Mouse (Mus musculus) MEL (cell line): Measurements from ENCODE around the gene Akr1a1. TPM values are rescaled to one million over a fixed set of nuclear protein-coding genes. Genes with fewer than 3 reads are reported as not detected.

Source experiments
- DNase-seq: peaks from one replicate; pipeline ENCODE4 v3.0.0; 2011; ENCODE audit warnings: low read depth, low spot score
- H3K27ac ChIP-seq: 2 replicates; pipeline ENCODE4 v1.5.1; 2012; ENCODE audit warnings: low read depth, mild to moderate bottlenecking, control low read depth, low read length, moderate library complexity; ENCODE audit not compliant: control insufficient read depth
- H3K27me3 ChIP-seq, 2 experiments: fragments of 150-350 bp in 1 of 2; sonication (generic) in 1 of 2; 2 replicates each; pipeline ENCODE4 v1.6.1; 2012; ENCODE audit warnings: low read length in 2 of 2, mild to moderate bottlenecking in 2 of 2, improper control_type of control experiment in 1 of 2, moderate library complexity in 1 of 2; ENCODE audit not compliant: insufficient read depth in 2 of 2, control insufficient read depth in 1 of 2
- H3K36me3 ChIP-seq, 2 experiments: 2 replicates each; pipeline ENCODE4 v1.6.1; 2012 to 2014; ENCODE audit warnings: low read length in 2 of 2, improper control_type of control experiment in 1 of 2, inconsistent platforms in 1 of 2, mild to moderate bottlenecking in 1 of 2; ENCODE audit not compliant: insufficient read depth in 2 of 2, control insufficient read depth in 1 of 2
- H3K4me1 ChIP-seq, 2 experiments: fragments of 150-350 bp in 1 of 2; sonication (generic) in 1 of 2; 2 replicates each; pipeline ENCODE4 v1.6.1; 2012; ENCODE audit warnings: low read length in 2 of 2, improper control_type of control experiment in 1 of 2, mild to moderate bottlenecking in 1 of 2; ENCODE audit not compliant: insufficient read depth in 2 of 2, control insufficient read depth in 1 of 2
- H3K4me3 ChIP-seq, 2 experiments: fragments of 150-350 bp in 1 of 2; sonication (generic) in 1 of 2; 2 replicates each; pipeline ENCODE4 v1.5.1; 2012; ENCODE audit warnings: low read depth in 2 of 2, low read length in 2 of 2, mild to moderate bottlenecking in 2 of 2, moderate library complexity in 2 of 2, control low read depth in 1 of 2, improper control_type of control experiment in 1 of 2; ENCODE audit not compliant: control insufficient read depth in 1 of 2, insufficient read depth in 1 of 2
- H3K79me2 ChIP-seq: 2 replicates; pipeline ENCODE4 v1.6.1; 2012; ENCODE audit warnings: mild to moderate bottlenecking, low read length, moderate library complexity; ENCODE audit not compliant: control insufficient read depth, poor library complexity, insufficient read depth
- H3K9ac ChIP-seq: 2 replicates; pipeline ENCODE4 v1.6.1; 2012; ENCODE audit warnings: low read depth, mild to moderate bottlenecking, control low read depth, low read length, moderate library complexity; ENCODE audit not compliant: control insufficient read depth, poor library complexity, severe bottlenecking
- H3K9me3 ChIP-seq: fragments of 150-350 bp; sonication (generic); replicated peaks from 2 replicates; pipeline ENCODE4 v1.6.1; 2012; ENCODE audit warnings: mild to moderate bottlenecking, low read length, improper control_type of control experiment, moderate library complexity; ENCODE audit not compliant: insufficient read depth
- BHLHE40 ChIP-seq: IDR thresholded peaks from 2 replicates; pipeline ENCODE4 v1.6.1; 2012; ENCODE audit warnings: low read depth, mild to moderate bottlenecking, inconsistent platforms, low read length, improper control_type of control experiment, borderline replicate concordance
- CHD1 ChIP-seq: IDR thresholded peaks from 2 replicates; pipeline ENCODE4 v1.6.1; 2012; ENCODE audit warnings: low read depth, mild to moderate bottlenecking, inconsistent platforms, low read length, improper control_type of control experiment
- CHD2 ChIP-seq: IDR thresholded peaks from 2 replicates; pipeline ENCODE4 v1.6.1; 2011; ENCODE audit warnings: low read length, improper control_type of control experiment
- E2F4 ChIP-seq: IDR thresholded peaks from 2 replicates; pipeline ENCODE4 v1.6.1; 2011; ENCODE audit warnings: low read depth, low read length, improper control_type of control experiment, borderline replicate concordance
- EP300 ChIP-seq, 2 experiments: IDR thresholded peaks; 2 replicates each; pipeline ENCODE4 v1.6.1; 2011; ENCODE audit warnings: improper control_type of control experiment in 2 of 2, low read length in 2 of 2, low read depth in 1 of 2, mild to moderate bottlenecking in 1 of 2
- ETS1 ChIP-seq: IDR thresholded peaks from 2 replicates; pipeline ENCODE4 v1.6.1; 2012; ENCODE audit warnings: low read depth, mild to moderate bottlenecking, inconsistent platforms, low read length, improper control_type of control experiment, moderate library complexity
- GATA1 ChIP-seq: IDR thresholded peaks from 2 replicates; pipeline ENCODE4 v1.6.1; 2011; ENCODE audit warnings: low read depth, low read length, improper control_type of control experiment
- HCFC1 ChIP-seq: IDR thresholded peaks from 2 replicates; pipeline ENCODE4 v1.6.1; 2012; ENCODE audit warnings: low read depth, mild to moderate bottlenecking, inconsistent platforms, low read length, improper control_type of control experiment, moderate library complexity
- KAT2A ChIP-seq: conservative IDR thresholded peaks from 2 replicates; pipeline ENCODE4 v1.6.1; 2012; ENCODE audit warnings: low read depth, low read length, improper control_type of control experiment, inconsistent platforms
- MXI1 ChIP-seq: IDR thresholded peaks from 2 replicates; pipeline ENCODE4 v1.6.1; 2011; ENCODE audit warnings: mild to moderate bottlenecking, low read depth, low read length, improper control_type of control experiment
- NELFE ChIP-seq: IDR thresholded peaks from 2 replicates; pipeline ENCODE4 v1.6.1; 2011; ENCODE audit warnings: low read depth, low read length, improper control_type of control experiment
- NRF1 ChIP-seq: IDR thresholded peaks from 2 replicates; pipeline ENCODE4 v1.6.1; 2014; ENCODE audit warnings: low read depth, mild to moderate bottlenecking, inconsistent platforms, low read length, improper control_type of control experiment, moderate library complexity; ENCODE audit not compliant: poor library complexity, insufficient read depth, severe bottlenecking
- POLR2AphosphoS2 ChIP-seq: IDR thresholded peaks from 2 replicates; pipeline ENCODE4 v1.6.1; 2011; ENCODE audit warnings: low read length, improper control_type of control experiment
- RAD21 ChIP-seq: IDR thresholded peaks from 2 replicates; pipeline ENCODE4 v1.6.1; 2011; ENCODE audit warnings: mild to moderate bottlenecking, low read depth, low read length, improper control_type of control experiment
- RCOR1 ChIP-seq: IDR thresholded peaks from 2 replicates; pipeline ENCODE4 v1.6.1; 2012; ENCODE audit warnings: low read depth, mild to moderate bottlenecking, inconsistent platforms, low read length, improper control_type of control experiment
- SIN3A ChIP-seq: IDR thresholded peaks from 2 replicates; pipeline ENCODE4 v1.6.1; 2012; ENCODE audit warnings: low read length, improper control_type of control experiment, inconsistent platforms
- TAL1 ChIP-seq: IDR thresholded peaks from 2 replicates; pipeline ENCODE4 v1.6.1; 2012; ENCODE audit warnings: mild to moderate bottlenecking, inconsistent platforms, low read length, moderate library complexity, mixed read lengths
- ZKSCAN1 ChIP-seq: IDR thresholded peaks from 2 replicates; pipeline ENCODE4 v1.6.1; 2012; ENCODE audit warnings: low read depth, mild to moderate bottlenecking, inconsistent platforms, low read length, improper control_type of control experiment, moderate library complexity
- ZNF384 ChIP-seq: IDR thresholded peaks from 2 replicates; pipeline ENCODE4 v1.6.1; 2012; ENCODE audit warnings: low read depth, mild to moderate bottlenecking, inconsistent platforms, low read length, improper control_type of control experiment
- polyA plus RNA-seq, 2 experiments: library from polyadenylated mRNA; stranded (reverse) in 1 of 2; unstranded in 1 of 2; fragments of >175 nt in 1 of 2; fragments of >200 nt in 1 of 2; gene quantifications; 2 replicates each; pipeline versions ENCODE4 v1.2.1 to v1.2.4; 2012; ENCODE audit warnings: low replicate concordance in 2 of 2, low read depth in 1 of 2; ENCODE audit not compliant: insufficient read length in 2 of 2, insufficient read depth in 1 of 2, missing spikeins in 1 of 2
- total RNA-seq: library from RNA; depleted of rRNA; stranded (reverse); fragments of 300-350 nt; gene quantifications from 2 replicates; pipeline ENCODE4 v1.2.3, GENCODE M21; 2012

The Akr1a1 gene
- total and polyA plus RNA-seq, 3 experiments: 258 to 358 TPM; not detected in 1

- TF ChIP-seq NRF1: no peak
- TF ChIP-seq CHD2: no peak
- TF ChIP-seq TAL1: no peak
- TF ChIP-seq POLR2AphosphoS2: peak; percentile 95
- no peak for TF ChIP-seq KAT2A
- no peak for TF ChIP-seq ZKSCAN1
- no peak for TF ChIP-seq ETS1
- no peak for TF ChIP-seq RCOR1
- TF ChIP-seq EP300 (IDR thresholded peaks at IDR 0.05; ENCODE audit: low read depth in 1 of 2, low read length in 2 of 2): no peak
- no peak for TF ChIP-seq BHLHE40
- peak; percentile 83 for TF ChIP-seq HCFC1
- TF ChIP-seq CHD1: no peak
- peak; percentile 100 for TF ChIP-seq NELFE
- TF ChIP-seq MXI1: peak; percentile 41; the same call in 1 of the 2 replicates
- TF ChIP-seq, all 39 proteins: peak for 10
Observed at GRCm38 (mm10) chr4:116627359-116627716, 24.1 kb downstream of the Akr1a1 start (continued).

- TF ChIP-seq ZKSCAN1 (no peak), SIN3A (peak; percentile 53), NRF1 (no peak), RAD21 (no peak), CHD1 (no peak), ETS1 (0 out of 2 replicates have a peak, but pooled peaks have one; percentile 15), ZNF384 (peak; percentile 94), GATA1 (no peak), NELFE (no peak), EP300 (IDR thresholded peaks at IDR 0.05; ENCODE audit: low read depth in 1 of 2, low read length in 2 of 2) (no peak), E2F4 (peak; percentile 95)
- TF ChIP-seq, all 39 proteins: peak for 4
- Histone ChIP-seq H3K9me3 (no peaks in the 10 kb centered on the region), H3K4me1 (peaks cover 2 to 4% of the 10 kb centered on the region in 2 experiments; a peak in 1 of 4 replicates), H3K9ac (peak overlapping the region; percentile 95), H3K79me2 (peaks cover 34% of the 10 kb centered on the region), H3K4me3 (peak overlapping the region; percentile 79 to 98), H3K36me3 (peaks cover 11 to 18% of the 10 kb centered on the region in 2 experiments), H3K27ac (peak overlapping the region; percentile 84), H3K27me3 (no peaks in the 10 kb centered on the region)
- peak; percentile 95 for DNase-seq
Observed at GRCm38 (mm10) chr4:116626658-116627358, 24.7 kb downstream of the Akr1a1 start.
